Mouse (Mus musculus): ENCODE results near the gene Spint4. TPM values are rescaled to one million over a fixed set of nuclear protein-coding genes. Genes with fewer than 3 reads are reported as not detected.
"Not testable (repeated sequence)": the region's sequence is repeated elsewhere in the genome, so short reads cannot be mapped to it uniquely, and the experiment has no call there.

Gene Spint4
- polyA plus RNA-seq, 1 experiment from 2014 or later = not detected

GRCm38 (mm10) chr2:164684807-164685206, 13.5 kb upstream of the Spint4 start, which contains the start of gene Wfdc13:
Gene Wfdc13 (plus strand): TSS chr2:164685107.
- Histone ChIP-seq H3K9me3 (replicated peaks) (no peaks in the 10 kb centered on the region), H3K9ac (no peak within 1 kb of the TSS), H3K27me3 (0 out of 2 replicates have a peak, but pooled peaks cover 6% of the 10 kb centered on the region), H3K4me1 (replicated peaks) (no peaks in the 10 kb centered on the region), H3K4me2 (no peak within 1 kb of the TSS), H3K36me3 (no peaks in the 10 kb centered on the region), H3K27ac (no peak within 1 kb of the TSS), H3K4me3 (no peak within 1 kb of the TSS)
- no peak for ATAC-seq (replicated peaks; ENCODE audit: insufficient number of reproducible peaks, insufficient read depth, low FRiP score, low read depth)
- WGBS = 65% methylated on average over 3 of the region's 3 CpGs

GRCm38 (mm10) chr2:164700959-164701358, 2.7 kb downstream of the Spint4 start:
- no peak overlapping the region for H3K4me3 ChIP-seq
- WGBS = 65% methylated on average over 5 of the region's 5 CpGs
- no peak overlapping the region for H3K27ac ChIP-seq
- no peaks in the 10 kb centered on the region for H3K4me1 ChIP-seq (replicated peaks)
- no peaks in the 10 kb centered on the region for H3K9me3 ChIP-seq (replicated peaks)
- ATAC-seq (replicated peaks; ENCODE audit: insufficient number of reproducible peaks, insufficient read depth, low FRiP score, low read depth) = no peak
- no peak overlapping the region for H3K4me2 ChIP-seq
- H3K27me3 ChIP-seq = no peaks in the 10 kb centered on the region
- H3K9ac ChIP-seq = no peak overlapping the region
- H3K36me3 ChIP-seq = no peaks in the 10 kb centered on the region

- Histone ChIP-seq H3K9ac (no peak overlapping the region), H3K27ac (no peak overlapping the region), H3K9me3 (replicated peaks) (no peaks in the 10 kb centered on the region), H3K4me1 (replicated peaks) (no peaks in the 10 kb centered on the region), H3K4me3 (no peak overlapping the region), H3K36me3 (no peaks in the 10 kb centered on the region), H3K4me2 (no peak overlapping the region), H3K27me3 (no peaks in the 10 kb centered on the region)
- 81% methylated on average over 5 of the region's 5 CpGs for WGBS
- ATAC-seq (replicated peaks; ENCODE audit: insufficient number of reproducible peaks, insufficient read depth, low FRiP score, low read depth) = no peak
Measured at GRCm38 (mm10) chr2:164701761-164702160, 3.5 kb downstream of the Spint4 start.

GRCm38 (mm10) chr2:164704235-164704634, 5.9 kb downstream of the Spint4 start:
- Histone ChIP-seq H3K4me3 (no peak overlapping the region), H3K4me2 (no peak overlapping the region), H3K9me3 (replicated peaks) (no peaks in the 10 kb centered on the region), H3K4me1 (replicated peaks) (no peaks in the 10 kb centered on the region), H3K36me3 (no peaks in the 10 kb centered on the region), H3K27me3 (no peaks in the 10 kb centered on the region), H3K27ac (no peak overlapping the region), H3K9ac (no peak overlapping the region)
- no peak for ATAC-seq (replicated peaks; ENCODE audit: insufficient number of reproducible peaks, insufficient read depth, low FRiP score, low read depth)
- WGBS = 75% methylated on average over 5 of the region's 5 CpGs

- WGBS = 88% methylated on average over 6 of the region's 6 CpGs
- Histone ChIP-seq H3K36me3 (no peaks in the 10 kb centered on the region), H3K4me2 (no peak overlapping the region), H3K9ac (no peak overlapping the region), H3K27me3 (no peaks in the 10 kb centered on the region), H3K9me3 (replicated peaks) (no peaks in the 10 kb centered on the region), H3K4me1 (replicated peaks) (no peaks in the 10 kb centered on the region), H3K27ac (no peak overlapping the region), H3K4me3 (no peak overlapping the region)
- ATAC-seq (replicated peaks; ENCODE audit: insufficient number of reproducible peaks, insufficient read depth, low FRiP score, low read depth) = no peak
Measured at GRCm38 (mm10) chr2:164705328-164705727, 7.0 kb downstream of the Spint4 start.

GRCm38 (mm10) chr2:164705991-164706390, 7.7 kb downstream of the Spint4 start:
- Histone ChIP-seq H3K4me2 (no peak overlapping the region), H3K4me1 (replicated peaks) (no peaks in the 10 kb centered on the region), H3K27ac (no peak overlapping the region), H3K27me3 (no peaks in the 10 kb centered on the region), H3K4me3 (no peak overlapping the region), H3K9ac (no peak overlapping the region), H3K9me3 (replicated peaks) (no peaks in the 10 kb centered on the region), H3K36me3 (no peaks in the 10 kb centered on the region)
- 89% methylated on average over 14 of the region's 14 CpGs for WGBS
- no peak for ATAC-seq (replicated peaks; ENCODE audit: insufficient number of reproducible peaks, insufficient read depth, low FRiP score, low read depth)

- Histone ChIP-seq H3K36me3 (no peaks in the 10 kb centered on the region), H3K4me1 (replicated peaks) (no peaks in the 10 kb centered on the region), H3K9me3 (replicated peaks) (no peaks in the 10 kb centered on the region), H3K9ac (no peak within 1 kb of the TSS), H3K27me3 (no peaks in the 10 kb centered on the region), H3K27ac (no peak within 1 kb of the TSS), H3K4me2 (no peak within 1 kb of the TSS), H3K4me3 (no peak within 1 kb of the TSS)
- WGBS = 71% methylated on average over 6 of the region's 6 CpGs
- no peak for ATAC-seq (replicated peaks; ENCODE audit: insufficient number of reproducible peaks, insufficient read depth, low FRiP score, low read depth)
Measured at GRCm38 (mm10) chr2:164715005-164715404, 16.7 kb downstream of the Spint4 start, which contains the start of gene Spint5. Gene Spint5 (plus strand): TSS chr2:164715305.

GRCm38 (mm10) chr2:164716194-164716786, 18.0 kb downstream of the Spint4 start:
- H3K4me1 ChIP-seq (replicated peaks); H3K36me3 ChIP-seq; ATAC-seq (replicated peaks; ENCODE audit: insufficient number of reproducible peaks, insufficient read depth, low FRiP score, low read depth); H3K9ac ChIP-seq; H3K27me3 ChIP-seq; H3K4me2 ChIP-seq; H3K4me3 ChIP-seq; H3K9me3 ChIP-seq (replicated peaks); H3K27ac ChIP-seq: not testable (repeated sequence)
- 87% methylated on average over 23 of the region's 23 CpGs for WGBS

- no peaks in the 10 kb centered on the region for H3K9me3 ChIP-seq (replicated peaks)
- H3K27ac ChIP-seq = no peak overlapping the region
- no peak overlapping the region for H3K4me2 ChIP-seq
- H3K9ac ChIP-seq = no peak overlapping the region
- no peaks in the 10 kb centered on the region for H3K36me3 ChIP-seq
- no peaks in the 10 kb centered on the region for H3K4me1 ChIP-seq (replicated peaks)
- no peaks in the 10 kb centered on the region for H3K27me3 ChIP-seq
- WGBS = 53% methylated on average over 4 of the region's 4 CpGs
- ATAC-seq (replicated peaks; ENCODE audit: insufficient number of reproducible peaks, insufficient read depth, low FRiP score, low read depth) = no peak
- no peak overlapping the region for H3K4me3 ChIP-seq
Measured at GRCm38 (mm10) chr2:164723276-164723675, 25.0 kb downstream of the Spint4 start.

GRCm38 (mm10) chr2:164725895-164726619, 27.8 kb downstream of the Spint4 start:
- H3K4me1 ChIP-seq (replicated peaks) = no peaks in the 10 kb centered on the region
- no peak overlapping the region for H3K27ac ChIP-seq
- H3K9ac ChIP-seq = no peak overlapping the region
- no peaks in the 10 kb centered on the region for H3K27me3 ChIP-seq
- no peaks in the 10 kb centered on the region for H3K36me3 ChIP-seq
- H3K4me2 ChIP-seq = no peak overlapping the region
- 19% methylated on average over 6 of the region's 6 CpGs for WGBS
- no peaks in the 10 kb centered on the region for H3K9me3 ChIP-seq (replicated peaks)
- no peak overlapping the region for H3K4me3 ChIP-seq
- ATAC-seq (replicated peaks; ENCODE audit: insufficient number of reproducible peaks, insufficient read depth, low FRiP score, low read depth) = 0 out of 2 replicates have a peak, but pooled peaks have one; percentile 47

- H3K4me3 ChIP-seq = no peak overlapping the region
- H3K9ac ChIP-seq = no peak overlapping the region
- H3K36me3 ChIP-seq = no peaks in the 10 kb centered on the region
- H3K27me3 ChIP-seq = no peaks in the 10 kb centered on the region
- no peak for ATAC-seq (replicated peaks; ENCODE audit: insufficient number of reproducible peaks, insufficient read depth, low FRiP score, low read depth)
- H3K9me3 ChIP-seq (replicated peaks) = no peaks in the 10 kb centered on the region
- H3K4me2 ChIP-seq = no peak overlapping the region
- H3K4me1 ChIP-seq (replicated peaks) = no peaks in the 10 kb centered on the region
- H3K27ac ChIP-seq = no peak overlapping the region
- 64% methylated on average over 5 of the region's 5 CpGs for WGBS
Measured at GRCm38 (mm10) chr2:164731719-164732118, 33.4 kb downstream of the Spint4 start.

GRCm38 (mm10) chr2:164733259-164733658, 35.0 kb downstream of the Spint4 start:
- WGBS = 68% methylated on average over 2 of the region's 2 CpGs
- Histone ChIP-seq H3K27ac (no peak overlapping the region), H3K9ac (no peak overlapping the region), H3K4me2 (no peak overlapping the region), H3K4me1 (replicated peaks) (no peaks in the 10 kb centered on the region), H3K27me3 (no peaks in the 10 kb centered on the region), H3K4me3 (no peak overlapping the region), H3K9me3 (replicated peaks) (no peaks in the 10 kb centered on the region), H3K36me3 (no peaks in the 10 kb centered on the region)
- ATAC-seq (replicated peaks; ENCODE audit: insufficient number of reproducible peaks, insufficient read depth, low FRiP score, low read depth) = no peak
